Mouse (Mus musculus): ENCODE measurements around the gene Ing1.

Ing1 gene

GRCm38 (mm10) chr8:11585513-11586373 lies 30.4 kb downstream of the Ing1 start:
- no peak for DNase-seq (ENCODE audit: low read depth, low spot score)

GRCm38 (mm10) chr8:11586374-11586745 lies 31.0 kb downstream of the Ing1 start:
- no peak for DNase-seq (ENCODE audit: low read depth, low spot score)

GRCm38 (mm10) chr8:11591837-11592236 lies 36.5 kb downstream of the Ing1 start:
- DNase-seq (ENCODE audit: low read depth, low spot score): no peak

GRCm38 (mm10) chr8:11592296-11592695 lies 36.9 kb downstream of the Ing1 start:
- DNase-seq (ENCODE audit: low read depth, low spot score): no peak

GRCm38 (mm10) chr8:11593222-11593884 lies 38.0 kb downstream of the Ing1 start:
- DNase-seq (ENCODE audit: low read depth, low spot score): no peak

- no peak for DNase-seq (ENCODE audit: low read depth, low spot score)
Measured at GRCm38 (mm10) chr8:11600301-11600951, 45.1 kb downstream of the Ing1 start.

- peak; percentile 47 for DNase-seq (ENCODE audit: low read depth, low spot score)
Measured at GRCm38 (mm10) chr8:11602006-11602680, 46.8 kb downstream of the Ing1 start.

- no peak for DNase-seq (ENCODE audit: low read depth, low spot score)
Measured at GRCm38 (mm10) chr8:11608848-11609247, 53.5 kb downstream of the Ing1 start.
